Mouse (Mus musculus): Measurements from ENCODE around the gene Supt4a. TPM values are rescaled to one million over a fixed set of nuclear protein-coding genes. Genes with fewer than 3 reads are reported as not detected.
A peak's percentile ranks its signal among the peaks of the same experiment; 100 is the strongest.

Gene Supt4a
- polyA plus RNA-seq, 1 experiment from 2014 or later, result 137 TPM

GRCm38 (mm10) chr11:87759609-87760005, 22.3 kb downstream of the Supt4a start:
- no peaks in the 10 kb centered on the region for H3K9me3 ChIP-seq (ENCODE audit: control insufficient read depth, low read length)
- WGBS, result 3% methylated on average over 3 of the region's 3 CpGs
- H3K4me2 ChIP-seq (ENCODE audit: low read depth, low read length), result peak overlapping the region; percentile 94; the same call in 1 of the 2 replicates
- peak overlapping the region; percentile 75 for H3K27ac ChIP-seq (ENCODE audit: low read depth, low read length)
- no peak for ATAC-seq (ENCODE audit: low read depth)
- H3K27me3 ChIP-seq (ENCODE audit: control insufficient read depth, insufficient read depth, low read length), result peaks cover 4% of the 10 kb centered on the region; the same call in 1 of the 2 replicates
- no peak overlapping the region; the same call in 1 of the 2 replicates for H3K4me3 ChIP-seq (ENCODE audit: low read depth, low read length)
- peaks cover 24% of the 10 kb centered on the region; the same call in 1 of the 2 replicates for H3K4me1 ChIP-seq (ENCODE audit: control insufficient read depth, insufficient read depth, low read length)
- no peak overlapping the region for H3K9ac ChIP-seq (replicated peaks; ENCODE audit: low read depth, low read length)
- no peaks in the 10 kb centered on the region for H3K36me3 ChIP-seq (ENCODE audit: control insufficient read depth, insufficient read depth, low read length)

GRCm38 (mm10) chr11:87760301-87761081, 23.1 kb downstream of the Supt4a start, which contains the start of gene Tspoap1:
Gene Tspoap1 (plus strand): TSS chr11:87760541.
- H3K36me3 ChIP-seq (ENCODE audit: control insufficient read depth, insufficient read depth, low read length), result no peaks in the 10 kb centered on the region
- H3K27me3 ChIP-seq (ENCODE audit: control insufficient read depth, insufficient read depth, low read length), result peaks cover 6% of the 10 kb centered on the region; the same call in 1 of the 2 replicates
- WGBS, result 4% methylated on average over 23 of the region's 23 CpGs
- no peaks in the 10 kb centered on the region for H3K9me3 ChIP-seq (ENCODE audit: control insufficient read depth, low read length)
- peak within 1 kb of the TSS; percentile 69 for H3K4me3 ChIP-seq (ENCODE audit: low read depth, low read length)
- peak within 1 kb of the TSS; percentile 66 for H3K9ac ChIP-seq (replicated peaks; ENCODE audit: low read depth, low read length)
- peak; percentile 78 for ATAC-seq (ENCODE audit: low read depth)
- peak within 1 kb of the TSS; percentile 75 for H3K27ac ChIP-seq (ENCODE audit: low read depth, low read length)
- H3K4me1 ChIP-seq (ENCODE audit: control insufficient read depth, insufficient read depth, low read length), result peaks cover 32% of the 10 kb centered on the region; the same call in 1 of the 2 replicates
- H3K4me2 ChIP-seq (ENCODE audit: low read depth, low read length), result peak within 1 kb of the TSS; percentile 94

DNA sequence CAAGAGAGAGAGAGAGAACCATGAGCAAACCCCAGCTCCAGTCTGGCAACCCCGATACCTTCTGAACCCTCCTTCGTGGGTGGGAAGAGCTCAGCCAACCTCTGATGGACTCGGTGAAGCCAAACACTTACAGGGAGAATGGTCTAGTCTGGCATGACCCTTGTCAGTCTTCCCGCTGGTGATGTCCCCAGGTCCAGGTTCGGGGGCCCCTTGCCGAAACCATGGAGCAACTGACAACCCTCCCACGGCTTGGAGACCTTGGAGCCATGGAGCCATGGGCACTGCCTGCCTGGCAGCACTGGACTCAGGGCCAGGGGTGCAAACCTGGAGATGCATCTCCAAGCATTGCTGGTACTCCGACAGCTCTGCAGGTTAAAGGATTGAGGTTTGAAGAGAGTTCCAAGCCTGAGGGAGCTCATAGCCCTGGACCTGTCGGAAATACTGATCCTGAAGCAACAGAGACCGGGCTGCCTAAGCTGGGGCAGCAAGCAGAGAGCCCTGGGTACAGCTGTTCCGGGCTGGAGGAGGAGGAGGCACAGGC, 23.9 kb downstream of the Supt4a start:
- Histone ChIP-seq H3K9me3 (ENCODE audit: control insufficient read depth, low read length) (no peaks in the 10 kb centered on the region), H3K27ac (ENCODE audit: low read depth, low read length) (no peak overlapping the region), H3K4me3 (ENCODE audit: low read depth, low read length) (peak overlapping the region; percentile 69), H3K4me2 (ENCODE audit: low read depth, low read length) (peak overlapping the region; percentile 94), H3K9ac (replicated peaks; ENCODE audit: low read depth, low read length) (peak overlapping the region; percentile 66), H3K27me3 (ENCODE audit: control insufficient read depth, insufficient read depth, low read length) (peaks cover 6% of the 10 kb centered on the region; the same call in 1 of the 2 replicates), H3K4me1 (ENCODE audit: control insufficient read depth, insufficient read depth, low read length) (peaks cover 32% of the 10 kb centered on the region; the same call in 1 of the 2 replicates), H3K36me3 (ENCODE audit: control insufficient read depth, insufficient read depth, low read length) (no peaks in the 10 kb centered on the region)
- no peak for ATAC-seq (ENCODE audit: low read depth)
- WGBS, result 57% methylated on average over 11 of the region's 11 CpGs

DNA sequence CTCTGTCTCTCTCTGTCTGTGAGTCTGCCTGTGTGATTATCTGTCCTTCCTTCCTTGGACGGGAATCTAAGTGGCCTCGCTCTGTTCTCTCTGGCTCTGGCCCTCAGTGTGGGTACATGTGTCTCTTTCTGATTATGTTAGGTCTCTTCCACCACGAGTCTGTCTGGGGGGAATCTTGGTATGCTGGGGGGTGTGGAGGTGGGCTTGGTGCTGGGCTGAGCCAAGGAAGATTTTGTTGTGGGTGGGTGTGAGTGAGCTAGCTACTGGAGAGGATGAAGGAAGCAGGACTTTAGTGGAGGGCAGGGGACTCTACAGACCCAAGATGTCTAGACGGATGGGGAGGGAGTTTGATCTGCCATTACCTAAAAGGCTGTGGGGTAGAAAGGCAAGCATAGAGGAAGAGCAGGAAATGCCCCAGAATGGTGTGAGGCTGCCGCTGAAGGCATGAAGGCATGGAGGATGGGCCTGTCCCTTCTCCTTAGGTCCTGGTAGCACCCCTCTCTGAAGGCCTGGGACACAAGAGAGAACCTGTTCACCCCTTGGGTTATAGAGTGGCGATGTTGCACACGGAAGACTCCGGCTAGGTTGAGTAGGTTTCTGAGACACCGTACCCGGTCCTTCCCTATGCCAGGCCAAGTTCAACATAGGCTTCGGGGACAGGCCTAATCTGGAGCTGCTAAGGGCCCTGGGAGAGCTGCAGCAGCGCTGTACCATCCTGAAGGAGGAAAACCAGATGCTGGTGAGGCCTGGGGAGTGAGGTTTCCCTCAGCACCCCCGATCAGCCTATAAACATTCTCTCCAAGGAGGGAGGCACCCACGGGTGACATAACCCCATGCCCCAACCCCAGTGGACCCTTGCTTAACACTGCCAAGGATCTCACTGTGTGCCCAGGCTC, 24.7 kb downstream of the Supt4a start:
- Histone ChIP-seq H3K4me3 (ENCODE audit: low read depth, low read length) (peak overlapping the region; percentile 69), H3K27me3 (ENCODE audit: control insufficient read depth, insufficient read depth, low read length) (peaks cover 6% of the 10 kb centered on the region; the same call in 1 of the 2 replicates), H3K9ac (replicated peaks; ENCODE audit: low read depth, low read length) (peak overlapping the region; percentile 66), H3K4me1 (ENCODE audit: control insufficient read depth, insufficient read depth, low read length) (peaks cover 32% of the 10 kb centered on the region; the same call in 1 of the 2 replicates), H3K4me2 (ENCODE audit: low read depth, low read length) (peak overlapping the region; percentile 94), H3K9me3 (ENCODE audit: control insufficient read depth, low read length) (no peaks in the 10 kb centered on the region), H3K36me3 (ENCODE audit: control insufficient read depth, insufficient read depth, low read length) (no peaks in the 10 kb centered on the region), H3K27ac (ENCODE audit: low read depth, low read length) (no peak overlapping the region)
- 78% methylated on average over 14 of the region's 14 CpGs for WGBS
- no peak for ATAC-seq (ENCODE audit: low read depth)

DNA sequence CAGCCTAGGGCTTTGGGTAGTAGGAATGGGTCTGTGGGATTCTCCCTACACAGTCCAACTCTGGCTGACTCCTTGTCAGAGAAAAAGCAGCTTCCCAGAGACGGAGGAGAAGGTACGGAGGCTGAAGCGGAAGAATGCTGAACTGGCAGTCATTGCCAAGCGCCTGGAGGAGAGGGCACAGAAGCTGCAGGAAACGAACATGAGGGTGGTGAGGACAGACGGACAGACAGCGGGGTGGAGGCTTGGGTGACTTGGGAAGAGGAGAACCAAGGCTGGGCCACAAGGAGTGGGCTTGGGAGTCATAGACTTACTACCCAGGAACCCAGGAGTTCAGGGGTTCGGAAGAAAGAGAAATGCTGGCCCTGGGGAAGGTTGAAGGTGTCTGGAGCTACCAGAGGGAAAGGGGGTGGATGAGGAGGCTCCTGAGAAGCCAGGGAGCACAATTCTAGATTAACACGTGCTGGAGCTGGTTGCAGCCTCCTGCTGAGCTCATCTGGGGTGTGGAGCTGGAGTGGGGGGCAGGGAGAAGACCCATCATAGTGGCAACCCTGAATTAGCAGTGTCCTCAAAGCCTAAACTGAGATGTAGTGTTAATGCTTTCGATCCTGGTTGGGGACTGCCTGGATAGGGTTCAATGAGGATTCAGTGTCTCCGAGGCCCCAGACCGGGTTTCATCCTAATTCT, 25.5 kb downstream of the Supt4a start:
- 38% methylated on average over 12 of the region's 12 CpGs for WGBS
- H3K27ac ChIP-seq (ENCODE audit: low read depth, low read length), result peak overlapping the region; percentile 69
- no peaks in the 10 kb centered on the region for H3K36me3 ChIP-seq (ENCODE audit: control insufficient read depth, insufficient read depth, low read length)
- peaks cover 32% of the 10 kb centered on the region; the same call in 1 of the 2 replicates for H3K4me1 ChIP-seq (ENCODE audit: control insufficient read depth, insufficient read depth, low read length)
- peaks cover 6% of the 10 kb centered on the region; the same call in 1 of the 2 replicates for H3K27me3 ChIP-seq (ENCODE audit: control insufficient read depth, insufficient read depth, low read length)
- peak overlapping the region; percentile 69 for H3K4me3 ChIP-seq (ENCODE audit: low read depth, low read length)
- ATAC-seq (ENCODE audit: low read depth), result no peak
- peak overlapping the region; percentile 94 for H3K4me2 ChIP-seq (ENCODE audit: low read depth, low read length)
- H3K9me3 ChIP-seq (ENCODE audit: control insufficient read depth, low read length), result no peaks in the 10 kb centered on the region
- peak overlapping the region; percentile 66 for H3K9ac ChIP-seq (replicated peaks; ENCODE audit: low read depth, low read length)

DNA sequence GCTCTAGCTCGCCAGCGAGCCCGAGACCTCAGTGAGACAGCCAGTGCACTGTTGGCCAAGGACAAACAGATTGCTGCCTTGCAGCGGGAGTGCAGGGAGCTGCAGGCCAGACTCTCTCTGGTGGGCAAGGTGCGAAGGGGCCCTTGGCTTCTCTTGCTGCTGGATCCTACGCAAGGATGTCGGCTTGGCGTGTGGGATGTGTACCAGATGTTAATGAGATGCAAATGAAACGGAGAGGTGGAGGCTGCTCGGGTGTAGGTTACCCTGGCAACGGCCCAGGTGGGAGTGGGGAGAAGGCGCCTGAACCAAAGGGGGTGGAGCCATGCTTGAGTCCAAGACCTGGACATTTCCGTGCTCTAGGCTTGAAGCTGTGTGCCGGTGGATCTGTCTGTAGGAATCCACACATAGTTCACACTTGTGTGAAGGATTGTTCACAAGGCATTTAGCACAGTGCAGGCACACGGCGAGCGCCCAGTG, 26.2 kb downstream of the Supt4a start:
- Histone ChIP-seq H3K36me3 (ENCODE audit: control insufficient read depth, insufficient read depth, low read length) (no peaks in the 10 kb centered on the region), H3K4me1 (ENCODE audit: control insufficient read depth, insufficient read depth, low read length) (peaks cover 32% of the 10 kb centered on the region; the same call in 1 of the 2 replicates)
- under 1% methylated on average over 17 of the region's 17 CpGs for WGBS

DNA sequence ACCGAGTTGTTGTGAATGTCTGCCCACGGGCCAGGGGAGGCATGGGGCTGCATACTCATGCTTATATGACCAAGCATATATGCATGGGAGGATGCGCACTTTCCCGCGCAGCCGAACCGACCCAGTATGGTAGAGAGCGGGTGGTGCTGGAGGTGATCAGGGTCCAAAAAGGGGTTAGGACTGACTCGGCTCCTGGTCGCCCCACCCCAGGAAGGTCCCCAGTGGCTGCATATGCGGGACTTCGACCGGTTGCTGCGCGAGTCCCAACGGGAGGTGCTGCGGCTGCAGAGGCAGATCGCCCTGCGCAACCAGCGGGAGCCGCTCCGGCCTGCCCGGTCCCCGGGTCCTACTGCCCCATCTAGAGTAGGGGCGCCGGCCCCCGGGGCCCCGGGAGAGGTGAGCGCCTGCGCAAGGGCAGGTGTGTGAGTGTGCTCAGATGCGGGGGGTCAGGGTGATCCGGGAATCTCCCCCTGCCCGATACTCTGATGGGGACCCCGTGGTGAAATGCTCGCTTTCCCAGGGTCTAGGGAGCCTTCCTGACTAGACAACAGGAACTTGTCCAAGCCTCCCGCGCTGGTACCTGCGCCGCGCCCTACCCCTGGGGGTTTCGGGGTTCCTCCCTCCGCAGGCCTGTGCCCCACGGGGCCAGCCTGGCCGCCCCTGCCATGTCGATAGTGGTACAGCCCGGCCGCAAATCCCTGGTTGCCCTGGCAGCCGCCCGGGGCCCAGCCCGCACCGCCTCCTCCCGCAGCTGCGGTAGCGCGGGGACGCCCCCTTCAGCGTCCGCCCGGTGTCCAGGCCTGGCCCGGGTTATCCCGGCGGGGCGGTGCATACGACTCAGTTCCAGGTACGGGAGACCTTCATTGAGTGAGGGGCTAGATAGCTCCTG, 26.9 kb downstream of the Supt4a start:
- WGBS, result under 1% methylated on average over 65 of the region's 65 CpGs
- H3K4me1 ChIP-seq (ENCODE audit: control insufficient read depth, insufficient read depth, low read length), result peaks cover 32% of the 10 kb centered on the region; the same call in 1 of the 2 replicates
- no peaks in the 10 kb centered on the region for H3K36me3 ChIP-seq (ENCODE audit: control insufficient read depth, insufficient read depth, low read length)
- ATAC-seq (ENCODE audit: low read depth), result peak; percentile 45
- H3K9ac ChIP-seq (replicated peaks; ENCODE audit: low read depth, low read length), result peak overlapping the region; percentile 66
- peaks cover 6% of the 10 kb centered on the region; the same call in 1 of the 2 replicates for H3K27me3 ChIP-seq (ENCODE audit: control insufficient read depth, insufficient read depth, low read length)
- no peaks in the 10 kb centered on the region for H3K9me3 ChIP-seq (ENCODE audit: control insufficient read depth, low read length)
- H3K4me3 ChIP-seq (ENCODE audit: low read depth, low read length), result peak overlapping the region; percentile 69
- H3K4me2 ChIP-seq (ENCODE audit: low read depth, low read length), result peak overlapping the region; percentile 94
- H3K27ac ChIP-seq (ENCODE audit: low read depth, low read length), result peak overlapping the region; percentile 69

More for the DNA sequence above, 26.2 kb downstream of the Supt4a start:
- peak overlapping the region; percentile 94 for H3K4me2 ChIP-seq (ENCODE audit: low read depth, low read length)
- H3K27me3 ChIP-seq (ENCODE audit: control insufficient read depth, insufficient read depth, low read length), result peaks cover 6% of the 10 kb centered on the region; the same call in 1 of the 2 replicates
- no peaks in the 10 kb centered on the region for H3K9me3 ChIP-seq (ENCODE audit: control insufficient read depth, low read length)
- H3K4me3 ChIP-seq (ENCODE audit: low read depth, low read length), result peak overlapping the region; percentile 69
- ATAC-seq (ENCODE audit: low read depth), result peak; percentile 79
- peak overlapping the region; percentile 69 for H3K27ac ChIP-seq (ENCODE audit: low read depth, low read length)
- peak overlapping the region; percentile 66 for H3K9ac ChIP-seq (replicated peaks; ENCODE audit: low read depth, low read length)
